Mouse (Mus musculus): ENCODE data around the gene Yif1a. TPM values are rescaled to one million over a fixed set of nuclear protein-coding genes. Genes with fewer than 3 reads are reported as not detected.

Gene Yif1a
- polyA plus RNA-seq, 1 experiment from 2014 or later: 95.5 TPM

DNA sequence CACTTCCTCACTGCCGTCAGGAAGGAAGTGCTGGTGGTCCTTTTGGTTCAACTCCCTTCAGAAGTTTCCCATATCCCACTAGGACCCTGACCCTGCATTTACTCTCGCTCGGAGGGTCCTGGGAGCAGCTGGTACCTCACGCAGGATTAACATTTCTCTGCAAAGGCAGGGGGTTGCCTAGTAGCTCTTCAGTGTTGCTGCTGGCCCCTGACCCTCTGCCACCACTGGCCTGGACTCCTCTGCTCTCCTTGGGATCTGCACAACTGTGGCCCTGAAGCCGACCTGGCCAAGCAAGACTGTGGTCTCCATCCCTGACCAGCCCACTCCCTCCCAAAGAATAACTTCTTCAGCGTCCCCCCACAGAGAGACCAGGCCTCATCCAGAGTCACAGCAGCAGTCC is 39.0 kb upstream of the Yif1a start:
- Histone ChIP-seq H3K27me3 (replicated peaks; ENCODE audit: control insufficient read depth, insufficient read depth, low read length) (peaks cover 33% of the 10 kb centered on the region), H3K4me1 (ENCODE audit: control insufficient read depth, insufficient read depth, low read length) (no peaks in the 10 kb centered on the region), H3K4me2 (ENCODE audit: low read length) (no peak overlapping the region), H3K27ac (ENCODE audit: low read depth, low read length) (no peak overlapping the region), H3K9ac (ENCODE audit: low read length) (no peak overlapping the region), H3K4me3 (ENCODE audit: low read depth, low read length) (no peak overlapping the region), H3K9me3 (replicated peaks; ENCODE audit: control insufficient read depth, low read length) (no peaks in the 10 kb centered on the region), H3K36me3 (ENCODE audit: control insufficient read depth, insufficient read depth, low read length) (peaks cover 39% of the 10 kb centered on the region)
- no peak for DNase-seq (ENCODE audit: low spot score)
- ATAC-seq: no peak
- WGBS: 71% methylated on average over 6 of the region's 6 CpGs

- Histone ChIP-seq H3K27ac (ENCODE audit: low read depth, low read length) (no peak within 1 kb of the TSS), H3K4me2 (ENCODE audit: low read length) (no peak within 1 kb of the TSS), H3K36me3 (ENCODE audit: control insufficient read depth, insufficient read depth, low read length) (peaks cover 35% of the 10 kb centered on the region), H3K4me3 (ENCODE audit: low read depth, low read length) (no peak within 1 kb of the TSS), H3K27me3 (replicated peaks; ENCODE audit: control insufficient read depth, insufficient read depth, low read length) (peaks cover 33% of the 10 kb centered on the region), H3K9ac (ENCODE audit: low read length) (peak within 1 kb of the TSS; percentile 8; the same call in 1 of the 2 replicates), H3K9me3 (replicated peaks; ENCODE audit: control insufficient read depth, low read length) (no peaks in the 10 kb centered on the region), H3K4me1 (ENCODE audit: control insufficient read depth, insufficient read depth, low read length) (no peaks in the 10 kb centered on the region)
- peak; percentile 70 for DNase-seq (ENCODE audit: low spot score)
- ATAC-seq: peak; percentile 33; the same call in 1 of the 2 replicates
- 17% methylated on average over 14 of the region's 14 CpGs for WGBS
Measured at GRCm38 (mm10) chr19:5050047-5050905, 38.1 kb upstream of the Yif1a start, which contains the start of gene Rin1. TSS of gene Rin1 (plus strand) at chr19:5050481.

DNA sequence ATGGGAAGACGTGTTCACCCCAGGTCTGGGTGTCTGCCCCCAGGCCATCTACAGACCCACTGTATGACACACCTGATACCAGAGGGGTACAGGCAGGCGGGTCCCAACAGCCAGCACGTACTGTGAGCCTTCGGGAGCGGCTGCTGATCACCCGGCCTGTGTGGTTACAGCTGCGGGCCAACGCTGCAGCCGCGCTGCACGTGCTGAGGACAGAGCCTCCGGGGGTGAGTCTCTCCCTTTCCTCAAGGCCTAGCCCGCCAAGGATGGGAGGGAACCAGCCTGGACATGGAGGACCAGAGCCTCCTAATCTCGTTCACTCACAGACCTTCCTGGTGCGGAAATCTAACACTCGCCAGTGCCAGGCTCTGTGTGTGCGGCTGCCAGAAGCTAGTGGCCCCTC is 37.3 kb upstream of the Yif1a start:
- H3K27me3 ChIP-seq (replicated peaks; ENCODE audit: control insufficient read depth, insufficient read depth, low read length): peaks cover 33% of the 10 kb centered on the region
- H3K9ac ChIP-seq (ENCODE audit: low read length): peak overlapping the region; percentile 8; the same call in 1 of the 2 replicates
- H3K4me1 ChIP-seq (ENCODE audit: control insufficient read depth, insufficient read depth, low read length): no peaks in the 10 kb centered on the region
- no peak overlapping the region for H3K4me2 ChIP-seq (ENCODE audit: low read length)
- peaks cover 31% of the 10 kb centered on the region for H3K36me3 ChIP-seq (ENCODE audit: control insufficient read depth, insufficient read depth, low read length)
- H3K27ac ChIP-seq (ENCODE audit: low read depth, low read length): no peak overlapping the region
- WGBS: 4% methylated on average over 16 of the region's 17 CpGs
- DNase-seq (ENCODE audit: low spot score) (no peak), ATAC-seq (no peak)
- H3K9me3 ChIP-seq (replicated peaks; ENCODE audit: control insufficient read depth, low read length): no peaks in the 10 kb centered on the region
- H3K4me3 ChIP-seq (ENCODE audit: low read depth, low read length): no peak overlapping the region

DNA sequence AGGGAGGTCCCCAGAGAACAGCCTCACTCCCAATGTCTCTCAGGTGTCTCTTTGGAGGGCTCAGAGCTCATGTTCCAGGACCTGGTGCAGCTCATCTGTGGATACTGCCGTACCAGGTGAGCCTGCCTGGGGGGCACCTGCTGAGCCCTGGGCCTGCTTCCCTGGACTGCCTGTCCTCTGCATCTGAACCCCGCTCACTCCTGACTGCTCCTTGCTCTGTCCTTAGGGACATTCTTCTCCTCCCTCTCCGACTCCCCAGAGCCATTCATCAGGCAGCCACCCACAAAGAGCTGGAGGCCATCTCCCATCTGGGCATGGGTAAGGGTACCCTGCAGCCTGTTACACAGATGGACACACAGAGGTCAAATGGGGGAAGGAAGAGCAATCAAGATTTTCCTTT is 36.8 kb upstream of the Yif1a start:
- H3K4me1 ChIP-seq (ENCODE audit: control insufficient read depth, insufficient read depth, low read length): no peaks in the 10 kb centered on the region
- ATAC-seq: no peak
- H3K4me2 ChIP-seq (ENCODE audit: low read length): no peak overlapping the region
- no peak for DNase-seq (ENCODE audit: low spot score)
- H3K27me3 ChIP-seq (replicated peaks; ENCODE audit: control insufficient read depth, insufficient read depth, low read length): peaks cover 33% of the 10 kb centered on the region
- H3K4me3 ChIP-seq (ENCODE audit: low read depth, low read length): no peak overlapping the region
- peak overlapping the region; percentile 8; the same call in 1 of the 2 replicates for H3K9ac ChIP-seq (ENCODE audit: low read length)
- WGBS: 30% methylated on average over 3 of the region's 3 CpGs
- H3K27ac ChIP-seq (ENCODE audit: low read depth, low read length): no peak overlapping the region
- no peaks in the 10 kb centered on the region for H3K9me3 ChIP-seq (replicated peaks; ENCODE audit: control insufficient read depth, low read length)
- peaks cover 26% of the 10 kb centered on the region for H3K36me3 ChIP-seq (ENCODE audit: control insufficient read depth, insufficient read depth, low read length)

DNA sequence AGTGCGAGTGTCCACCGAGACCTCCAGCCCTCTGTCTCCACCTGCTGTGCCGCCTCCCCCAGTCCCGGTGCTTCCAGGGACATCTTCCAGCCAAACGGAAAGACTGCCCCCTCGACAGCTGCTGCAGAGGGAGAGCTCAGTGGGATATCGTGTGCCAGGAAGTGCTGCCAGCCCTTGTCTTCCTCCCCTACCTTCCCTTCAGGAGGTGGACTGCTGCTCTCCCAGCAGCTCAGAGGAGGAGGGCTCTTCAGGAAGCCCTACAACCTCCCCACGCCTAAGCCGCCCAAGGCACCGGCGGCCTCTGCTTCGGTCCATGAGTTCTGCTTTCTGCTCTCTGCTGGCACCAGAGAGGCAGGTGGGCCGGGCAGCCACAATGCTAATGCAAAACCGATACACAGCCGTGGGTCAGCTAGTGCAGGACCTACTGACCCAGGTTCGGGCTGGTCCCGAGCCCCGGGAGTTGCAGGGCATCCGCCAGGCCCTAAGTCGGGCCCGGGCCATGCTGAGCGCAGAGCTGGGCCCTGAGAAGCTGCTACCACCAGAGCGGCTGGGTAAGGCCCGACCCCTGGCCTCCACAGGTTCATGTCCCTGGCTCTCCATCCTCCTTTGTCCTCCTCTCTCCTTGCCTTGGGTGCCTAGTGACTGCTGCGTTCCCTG is 36.0 kb upstream of the Yif1a start:
- ATAC-seq: no peak
- H3K4me2 ChIP-seq (ENCODE audit: low read length): no peak overlapping the region
- 32% methylated on average over 25 of the region's 25 CpGs for WGBS
- H3K27ac ChIP-seq (ENCODE audit: low read depth, low read length): no peak overlapping the region
- no peaks in the 10 kb centered on the region for H3K9me3 ChIP-seq (replicated peaks; ENCODE audit: control insufficient read depth, low read length)
- no peak overlapping the region for H3K9ac ChIP-seq (ENCODE audit: low read length)
- DNase-seq (ENCODE audit: low spot score): no peak
- H3K36me3 ChIP-seq (ENCODE audit: control insufficient read depth, insufficient read depth, low read length): peaks cover 19% of the 10 kb centered on the region
- no peaks in the 10 kb centered on the region for H3K4me1 ChIP-seq (ENCODE audit: control insufficient read depth, insufficient read depth, low read length)
- no peak overlapping the region for H3K4me3 ChIP-seq (ENCODE audit: low read depth, low read length)
- peaks cover 33% of the 10 kb centered on the region for H3K27me3 ChIP-seq (replicated peaks; ENCODE audit: control insufficient read depth, insufficient read depth, low read length)

DNA sequence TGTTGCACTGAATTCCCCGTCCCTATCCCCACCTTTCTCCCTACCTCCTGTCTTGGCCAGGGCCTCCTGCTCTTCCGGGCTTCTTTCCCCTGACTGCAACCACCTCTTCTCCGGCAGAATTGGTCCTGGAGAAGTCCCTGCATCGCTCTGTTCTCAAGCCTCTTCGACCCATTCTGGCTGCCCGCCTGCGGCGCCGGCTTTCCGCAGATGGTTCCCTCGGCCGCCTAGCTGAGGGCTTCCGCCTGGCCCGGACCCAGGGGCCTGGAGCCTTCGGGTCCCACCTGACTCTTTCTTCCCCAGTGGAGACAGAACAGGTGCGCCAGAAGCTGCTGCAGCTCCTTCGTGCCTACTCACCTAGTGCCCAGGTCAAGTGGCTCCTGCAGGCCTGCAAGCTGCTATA is 35.5 kb upstream of the Yif1a start:
- Histone ChIP-seq H3K27me3 (replicated peaks; ENCODE audit: control insufficient read depth, insufficient read depth, low read length) (peaks cover 33% of the 10 kb centered on the region), H3K4me1 (ENCODE audit: control insufficient read depth, insufficient read depth, low read length) (no peaks in the 10 kb centered on the region), H3K27ac (ENCODE audit: low read depth, low read length) (no peak overlapping the region), H3K4me2 (ENCODE audit: low read length) (no peak overlapping the region), H3K4me3 (ENCODE audit: low read depth, low read length) (no peak overlapping the region), H3K9me3 (replicated peaks; ENCODE audit: control insufficient read depth, low read length) (no peaks in the 10 kb centered on the region), H3K36me3 (ENCODE audit: control insufficient read depth, insufficient read depth, low read length) (peaks cover 13% of the 10 kb centered on the region), H3K9ac (ENCODE audit: low read length) (no peak overlapping the region)
- ATAC-seq (no peak), DNase-seq (ENCODE audit: low spot score) (no peak)
- WGBS: 66% methylated on average over 17 of the region's 17 CpGs

DNA sequence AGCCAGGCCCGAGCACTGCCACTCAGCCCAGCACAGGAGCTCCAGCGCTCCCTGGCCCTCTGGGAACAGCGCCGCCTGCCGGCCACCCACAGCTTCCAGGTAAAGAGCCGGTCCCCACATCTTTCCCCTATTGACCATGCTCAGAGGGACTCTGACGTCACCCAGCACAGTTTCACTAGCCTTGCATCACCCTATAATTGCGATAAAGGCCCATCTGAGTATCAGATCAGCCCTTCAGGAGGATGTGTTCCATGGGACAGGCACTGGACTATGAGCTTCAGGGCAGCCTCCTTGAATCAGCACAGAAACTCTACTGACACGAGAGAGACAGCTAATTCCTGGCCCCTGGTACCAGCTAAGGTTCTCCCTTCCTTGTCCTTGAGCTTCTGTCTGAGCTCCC is 34.4 kb upstream of the Yif1a start:
- Histone ChIP-seq H3K4me1 (ENCODE audit: control insufficient read depth, insufficient read depth, low read length) (no peaks in the 10 kb centered on the region), H3K27me3 (replicated peaks; ENCODE audit: control insufficient read depth, insufficient read depth, low read length) (peaks cover 33% of the 10 kb centered on the region), H3K36me3 (ENCODE audit: control insufficient read depth, insufficient read depth, low read length) (peaks cover 7% of the 10 kb centered on the region), H3K4me3 (ENCODE audit: low read depth, low read length) (no peak overlapping the region), H3K9ac (ENCODE audit: low read length) (no peak overlapping the region), H3K4me2 (ENCODE audit: low read length) (no peak overlapping the region), H3K27ac (ENCODE audit: low read depth, low read length) (no peak overlapping the region), H3K9me3 (replicated peaks; ENCODE audit: control insufficient read depth, low read length) (no peaks in the 10 kb centered on the region)
- DNase-seq (ENCODE audit: low spot score) (no peak), ATAC-seq (no peak)
- WGBS: 20% methylated on average over 9 of the region's 9 CpGs

DNA sequence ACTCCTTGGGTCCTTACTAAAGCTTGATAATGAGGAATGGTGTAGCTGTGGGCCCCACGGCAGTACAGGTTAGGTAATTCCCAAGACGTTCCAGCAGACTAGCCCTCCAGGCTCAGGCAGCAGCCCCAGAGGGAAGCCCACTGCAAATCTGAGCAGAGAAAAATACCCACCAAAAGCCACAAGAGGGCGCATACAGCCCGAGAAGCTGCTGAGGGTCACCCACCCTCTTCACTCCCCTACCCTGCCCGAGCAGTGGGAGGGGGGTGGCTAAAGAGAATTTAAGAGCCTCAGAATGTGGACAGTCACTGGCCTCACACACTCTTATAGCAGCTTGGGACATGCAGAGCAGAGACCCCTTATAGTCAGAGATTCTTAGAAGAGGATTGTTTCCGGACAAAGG is 32.1 kb upstream of the Yif1a start:
- Histone ChIP-seq H3K4me1 (ENCODE audit: control insufficient read depth, insufficient read depth, low read length) (peaks cover 6% of the 10 kb centered on the region; the same call in 1 of the 2 replicates), H3K4me2 (ENCODE audit: low read length) (no peak overlapping the region), H3K27ac (ENCODE audit: low read depth, low read length) (no peak overlapping the region), H3K9ac (ENCODE audit: low read length) (no peak overlapping the region), H3K9me3 (replicated peaks; ENCODE audit: control insufficient read depth, low read length) (no peaks in the 10 kb centered on the region), H3K27me3 (replicated peaks; ENCODE audit: control insufficient read depth, insufficient read depth, low read length) (peaks cover 22% of the 10 kb centered on the region), H3K4me3 (ENCODE audit: low read depth, low read length) (no peak overlapping the region), H3K36me3 (ENCODE audit: control insufficient read depth, insufficient read depth, low read length) (no peaks in the 10 kb centered on the region)
- DNase-seq (ENCODE audit: low spot score) (peak; percentile 80), ATAC-seq (peak; percentile 56)
- 13% methylated on average over 6 of the region's 6 CpGs for WGBS

Data from forebrain, embryonic 14.5 days (tissue).